Mouse (Mus musculus) forebrain, embryonic 13.5 days (tissue): ENCODE measurements around the gene Ppan. TPM values are rescaled to one million over a fixed set of nuclear protein-coding genes. Genes with fewer than 3 reads are reported as not detected.

Source experiments
- ATAC-seq: fragments of 200-750 bp; cut with Nextera tagmentation; 2 replicates; pipeline ENCODE4 v1.8.0; 2017
- H3K27ac ChIP-seq: fragments of 300-500 bp; sonication (generic); 2 replicates; pipeline ENCODE4 v1.5.1; 2015; ENCODE audit warnings: inconsistent platforms, mild to moderate bottlenecking, moderate library complexity
- H3K27me3 ChIP-seq: fragments of 300-500 bp; sonication (generic); 2 replicates; pipeline ENCODE4 v1.6.1; 2015; ENCODE audit warnings: mild to moderate bottlenecking, inconsistent platforms
- H3K36me3 ChIP-seq: fragments of 300-500 bp; sonication (generic); 2 replicates; pipeline ENCODE4 v1.6.1; 2015; ENCODE audit warnings: mild to moderate bottlenecking, inconsistent platforms; ENCODE audit not compliant: poor library complexity, severe bottlenecking
- H3K4me1 ChIP-seq: fragments of 300-500 bp; sonication (generic); 2 replicates; pipeline ENCODE4 v1.6.1; 2015; ENCODE audit warnings: inconsistent platforms
- H3K4me2 ChIP-seq: fragments of 300-500 bp; sonication (generic); 2 replicates; pipeline ENCODE4 v1.6.1; 2015; ENCODE audit warnings: inconsistent platforms, mild to moderate bottlenecking, moderate library complexity
- H3K4me3 ChIP-seq: fragments of 300-500 bp; sonication (generic); 2 replicates; pipeline ENCODE4 v1.5.1; 2015; ENCODE audit warnings: mild to moderate bottlenecking, inconsistent platforms
- H3K9ac ChIP-seq: fragments of 300-500 bp; sonication (generic); 2 replicates; pipeline ENCODE4 v1.6.1; 2015; ENCODE audit warnings: mild to moderate bottlenecking, inconsistent platforms
- H3K9me3 ChIP-seq: fragments of 300-500 bp; sonication (generic); replicated peaks from 2 replicates; pipeline ENCODE4 v1.6.1; 2016; ENCODE audit warnings: inconsistent platforms
- WGBS: fragments of 180-500 bp; shearing (Covaris S2); methylation state at CpG from one replicate; pipeline ENCODE4 v1.1.7; 2015; 5-methylcytosine and 5-hydroxymethylcytosine counted together
- polyA plus RNA-seq: library from polyadenylated mRNA; unstranded; fragments of >200 nt; fragmentation: Nextera tagmentation; extraction: Ambion mirVana; gene quantifications from 2 replicates; pipeline ENCODE4 v1.2.1, GENCODE M21; 2015

Gene Ppan
- polyA plus RNA-seq, 1 experiment from 2014 or later, result 57.7 TPM

DNA sequence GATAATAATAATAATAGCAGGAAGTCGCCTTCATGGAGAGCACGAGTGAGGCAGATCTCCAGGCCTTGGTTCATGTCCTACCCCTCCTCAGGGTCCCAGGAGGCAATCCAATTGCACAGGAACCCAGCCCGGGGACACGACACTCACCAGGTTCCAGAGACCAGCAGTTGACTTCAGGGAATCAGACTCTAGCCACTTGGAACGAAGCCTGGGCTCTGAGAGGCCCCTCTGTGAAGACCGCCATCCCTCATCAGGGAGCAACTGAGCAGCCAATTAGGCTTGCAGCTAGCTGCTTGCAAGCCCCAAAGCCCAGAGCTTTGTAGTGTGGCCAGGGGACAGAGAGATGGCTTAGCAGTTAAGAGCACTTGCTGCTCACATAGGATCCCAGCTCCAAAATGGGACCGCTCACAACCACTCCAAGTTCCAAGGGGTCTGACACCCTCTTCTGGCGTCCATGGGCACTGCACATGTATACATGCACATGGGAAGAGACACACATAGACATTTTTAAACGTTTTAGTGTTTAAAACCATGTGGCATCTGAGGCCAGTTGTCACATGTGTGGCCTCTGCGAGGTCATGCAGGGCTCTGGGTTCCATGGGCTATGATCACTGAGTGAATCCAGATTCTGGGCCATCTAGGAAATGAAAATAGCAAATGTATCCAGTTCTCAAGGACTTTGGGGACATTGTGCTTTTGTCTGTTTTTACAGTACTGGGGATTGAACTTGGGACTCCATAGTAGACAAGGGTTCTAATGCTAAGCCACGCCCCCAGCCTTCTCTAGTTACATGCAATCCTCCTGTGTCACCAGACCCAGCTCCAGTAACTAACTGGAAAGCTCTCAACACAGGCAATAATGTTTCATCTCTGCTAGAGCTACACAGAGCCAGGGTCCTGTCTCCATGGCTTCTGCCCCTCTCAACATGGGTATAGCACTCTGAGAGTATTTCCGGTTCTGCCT is 17.5 kb upstream of the Ppan start:
- Histone ChIP-seq H3K27ac (no peak overlapping the region), H3K9ac (no peak overlapping the region), H3K27me3 (peaks cover 59% of the 10 kb centered on the region), H3K36me3 (no peaks in the 10 kb centered on the region), H3K4me3 (no peak overlapping the region), H3K4me2 (no peak overlapping the region), H3K9me3 (no peaks in the 10 kb centered on the region), H3K4me1 (no peaks in the 10 kb centered on the region)
- WGBS, result 72% methylated on average over 12 of the region's 12 CpGs
- ATAC-seq, result no peak

- H3K27ac ChIP-seq, result no peak overlapping the region
- H3K9ac ChIP-seq, result no peak overlapping the region
- 93% methylated on average over 10 of the region's 10 CpGs for WGBS
- ATAC-seq, result no peak
- H3K4me2 ChIP-seq, result no peak overlapping the region
- H3K27me3 ChIP-seq, result peaks cover 37% of the 10 kb centered on the region
- no peaks in the 10 kb centered on the region for H3K36me3 ChIP-seq
- no peaks in the 10 kb centered on the region for H3K9me3 ChIP-seq
- H3K4me1 ChIP-seq, result peaks cover 4% of the 10 kb centered on the region; the same call in 1 of the 2 replicates
- no peak overlapping the region for H3K4me3 ChIP-seq
Measured at GRCm38 (mm10) chr9:20872991-20873390, 15.0 kb upstream of the Ppan start.

- Histone ChIP-seq H3K9me3 (no peaks in the 10 kb centered on the region), H3K36me3 (no peaks in the 10 kb centered on the region), H3K4me3 (no peak overlapping the region), H3K9ac (no peak overlapping the region), H3K27ac (no peak overlapping the region), H3K4me1 (peaks cover 4% of the 10 kb centered on the region; the same call in 1 of the 2 replicates), H3K4me2 (no peak overlapping the region), H3K27me3 (peaks cover 31% of the 10 kb centered on the region)
- 83% methylated on average over 12 of the region's 12 CpGs for WGBS
- ATAC-seq, result no peak
Measured at GRCm38 (mm10) chr9:20873521-20873920, 14.5 kb upstream of the Ppan start.

DNA sequence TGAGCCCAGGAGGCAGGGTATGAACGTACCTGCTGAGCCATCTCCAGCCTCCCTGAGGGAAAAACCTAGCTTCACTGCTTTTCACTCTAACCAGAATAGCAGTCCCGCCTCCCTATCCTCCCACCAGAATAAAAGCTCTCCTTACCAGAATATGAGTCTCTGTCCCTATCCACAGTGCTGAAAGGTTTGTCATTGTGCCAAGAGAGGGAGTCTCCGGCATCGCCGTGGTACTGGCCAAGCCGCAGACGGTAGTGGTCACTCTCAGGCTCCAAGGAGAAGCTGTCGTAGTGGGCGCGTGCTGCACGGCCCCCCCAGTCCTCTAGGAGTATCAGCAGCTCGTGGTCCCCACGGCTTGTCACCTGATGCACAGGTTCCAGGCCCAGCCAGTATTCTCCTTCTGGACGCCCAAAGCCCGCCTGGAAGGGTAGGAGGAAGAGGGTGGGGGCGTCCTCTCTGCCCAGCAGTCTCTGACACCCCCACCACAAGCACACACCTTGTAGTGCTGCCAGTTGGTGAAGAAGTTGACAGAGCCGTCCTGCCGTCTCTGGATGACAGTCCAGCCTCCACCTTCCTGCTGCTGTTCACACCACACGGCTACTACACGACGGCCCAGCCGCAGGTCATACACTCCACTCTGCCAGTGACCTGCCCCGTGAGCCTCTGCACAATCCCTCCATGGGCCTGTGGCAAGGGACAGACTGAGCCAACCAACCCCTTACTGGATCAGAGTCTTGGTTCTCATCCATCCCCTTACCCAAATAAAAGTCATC is 12.8 kb upstream of the Ppan start:
- Histone ChIP-seq H3K4me3 (no peak overlapping the region), H3K9ac (no peak overlapping the region; the same call in 1 of the 2 replicates), H3K4me1 (peaks cover 4% of the 10 kb centered on the region; the same call in 1 of the 2 replicates), H3K36me3 (no peaks in the 10 kb centered on the region), H3K9me3 (no peaks in the 10 kb centered on the region), H3K27me3 (peaks cover 15% of the 10 kb centered on the region), H3K27ac (no peak overlapping the region), H3K4me2 (no peak overlapping the region)
- 68% methylated on average over 23 of the region's 23 CpGs for WGBS
- no peak for ATAC-seq

- Histone ChIP-seq H3K4me3 (no peak overlapping the region), H3K36me3 (no peaks in the 10 kb centered on the region), H3K27me3 (0 out of 2 replicates have a peak, but pooled peaks cover 3% of the 10 kb centered on the region), H3K9ac (no peak overlapping the region), H3K4me1 (peaks cover 4% of the 10 kb centered on the region; the same call in 1 of the 2 replicates), H3K27ac (no peak overlapping the region), H3K9me3 (no peaks in the 10 kb centered on the region), H3K4me2 (no peak overlapping the region)
- no peak for ATAC-seq
- WGBS, result 81% methylated on average over 8 of the region's 9 CpGs
Measured at GRCm38 (mm10) chr9:20876318-20877117, 11.5 kb upstream of the Ppan start.

- H3K4me3 ChIP-seq, result peak overlapping the region; percentile 39
- H3K27me3 ChIP-seq, result 0 out of 2 replicates have a peak, but pooled peaks cover 3% of the 10 kb centered on the region
- H3K4me2 ChIP-seq, result peak overlapping the region; percentile 62
- ATAC-seq, result no peak; the same call in 1 of the 2 replicates
- H3K4me1 ChIP-seq, result peaks cover 4% of the 10 kb centered on the region; the same call in 1 of the 2 replicates
- WGBS, result 36% methylated on average over 14 of the region's 14 CpGs
- peak overlapping the region; percentile 59 for H3K9ac ChIP-seq
- no peaks in the 10 kb centered on the region for H3K36me3 ChIP-seq
- peak overlapping the region; percentile 91 for H3K27ac ChIP-seq
- H3K9me3 ChIP-seq, result no peaks in the 10 kb centered on the region
Measured at GRCm38 (mm10) chr9:20877118-20878040, 10.6 kb upstream of the Ppan start.

DNA sequence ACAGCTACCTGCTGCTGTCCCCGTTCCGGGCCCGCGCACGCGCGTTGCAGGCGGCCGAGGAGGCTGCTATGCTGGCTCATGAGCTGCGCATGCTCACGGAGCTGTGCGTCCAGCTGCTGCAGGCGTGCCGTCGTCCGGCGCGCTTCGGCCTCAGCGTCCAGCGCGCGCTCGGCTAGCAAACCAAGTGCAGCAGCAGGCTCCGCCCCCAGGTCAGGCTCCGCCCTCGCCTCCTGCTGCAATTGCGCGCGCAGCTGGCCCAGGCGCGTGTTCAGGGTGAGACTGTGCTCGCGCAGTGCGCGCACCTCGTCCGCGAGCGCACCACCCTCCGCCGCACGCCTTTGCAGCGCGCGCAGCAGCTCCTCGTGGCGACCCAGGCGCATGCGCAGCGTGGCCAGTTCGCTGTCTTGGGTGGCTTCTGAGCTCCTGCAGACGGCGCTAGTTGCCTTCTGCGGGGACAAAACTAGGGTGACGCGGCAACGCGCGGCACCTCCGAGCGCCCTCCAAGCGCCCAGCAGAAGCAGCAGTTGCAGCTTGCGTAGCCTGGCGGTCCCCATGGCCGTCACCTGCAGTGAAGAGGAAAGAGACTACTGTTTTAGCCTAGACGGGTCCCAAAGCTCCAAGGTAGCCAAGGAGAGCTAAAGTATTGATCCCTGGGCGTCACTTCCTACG is 9.8 kb upstream of the Ppan start:
- 0% methylated on average over 69 of the region's 69 CpGs for WGBS

DNA sequence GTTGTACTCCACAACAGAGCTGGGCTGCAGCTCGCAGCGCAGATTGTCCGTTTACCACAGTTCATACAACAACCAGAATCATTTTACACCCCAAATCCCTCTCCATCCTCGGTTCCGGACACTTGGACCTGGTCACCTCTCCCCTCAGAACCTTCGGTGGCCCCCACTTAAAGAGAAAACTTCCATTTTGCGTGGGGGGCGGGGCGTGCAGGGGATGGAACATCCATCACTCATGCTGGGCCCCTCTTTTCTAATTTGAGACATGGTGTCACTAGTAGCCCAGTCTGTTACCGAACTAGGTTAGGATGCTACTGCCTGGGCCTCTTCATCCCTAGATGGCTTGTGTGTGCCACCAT is 9.3 kb upstream of the Ppan start:
- no peaks in the 10 kb centered on the region for H3K36me3 ChIP-seq
- 20% methylated on average over 10 of the region's 10 CpGs for WGBS
- peak; percentile 5 for ATAC-seq
- peaks cover 4% of the 10 kb centered on the region; the same call in 1 of the 2 replicates for H3K4me1 ChIP-seq
- no peaks in the 10 kb centered on the region for H3K9me3 ChIP-seq
- H3K4me2 ChIP-seq, result peak overlapping the region; percentile 62
- H3K27ac ChIP-seq, result peak overlapping the region; percentile 91
- peak overlapping the region; percentile 39 for H3K4me3 ChIP-seq
- peak overlapping the region; percentile 67 for H3K9ac ChIP-seq
- no peaks in the 10 kb centered on the region for H3K27me3 ChIP-seq

More for the DNA sequence above, 9.8 kb upstream of the Ppan start:
- H3K9me3 ChIP-seq, result no peaks in the 10 kb centered on the region
- H3K4me1 ChIP-seq, result peaks cover 4% of the 10 kb centered on the region; the same call in 1 of the 2 replicates
- H3K27ac ChIP-seq, result peak overlapping the region; percentile 91
- ATAC-seq, result peak; percentile 94
- H3K4me2 ChIP-seq, result peak overlapping the region; percentile 62
- H3K27me3 ChIP-seq, result 0 out of 2 replicates have a peak, but pooled peaks cover under 1% of the 10 kb centered on the region
- peak overlapping the region; percentile 39 for H3K4me3 ChIP-seq
- H3K9ac ChIP-seq, result peak overlapping the region; percentile 67
- no peaks in the 10 kb centered on the region for H3K36me3 ChIP-seq

DNA sequence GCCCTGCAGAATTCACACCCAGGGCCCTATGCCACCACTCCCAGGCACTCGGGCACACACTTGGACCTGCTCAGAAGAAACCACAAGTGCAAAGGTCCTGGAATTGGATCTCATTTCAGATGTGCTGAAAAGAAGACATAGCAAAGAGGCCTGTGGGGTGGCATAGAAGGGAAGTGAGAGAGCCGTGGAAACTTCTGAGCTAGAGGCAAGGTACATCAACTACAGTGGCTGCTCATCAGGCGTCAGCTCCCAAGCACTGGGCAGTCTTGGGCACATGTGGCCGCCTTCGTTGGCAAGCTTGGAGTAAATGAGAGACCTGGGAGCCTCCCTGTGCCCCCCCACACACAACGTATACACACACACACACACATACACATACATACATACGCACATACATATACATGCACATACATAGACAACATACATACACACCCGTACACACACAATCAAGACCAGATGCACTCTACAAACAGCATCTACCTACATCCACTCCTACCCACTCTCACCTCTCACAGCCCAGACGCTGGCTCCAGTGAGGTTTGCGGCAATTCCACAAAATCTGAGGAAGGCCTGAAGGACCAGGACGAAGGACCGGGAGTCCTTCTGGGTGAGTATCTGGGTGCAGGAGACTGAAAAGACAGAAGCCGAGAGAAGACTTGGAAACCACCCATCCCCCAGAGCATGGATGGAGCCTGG is 8.7 kb upstream of the Ppan start, which contains the start of gene Angptl6:
TSS of gene Angptl6 (minus strand) at position 631 of the 696 bp plus-strand sequence.
- H3K4me3 ChIP-seq, result peak within 1 kb of the TSS; percentile 39
- no peaks in the 10 kb centered on the region for H3K9me3 ChIP-seq
- peaks cover 4% of the 10 kb centered on the region; the same call in 1 of the 2 replicates for H3K4me1 ChIP-seq
- peak within 1 kb of the TSS; percentile 67 for H3K9ac ChIP-seq
- no peak for ATAC-seq
- peak within 1 kb of the TSS; percentile 62 for H3K4me2 ChIP-seq
- 93% methylated on average over 13 of the region's 13 CpGs for WGBS
- H3K27me3 ChIP-seq, result no peaks in the 10 kb centered on the region
- H3K27ac ChIP-seq, result peak within 1 kb of the TSS; percentile 91
- H3K36me3 ChIP-seq, result no peaks in the 10 kb centered on the region

DNA sequence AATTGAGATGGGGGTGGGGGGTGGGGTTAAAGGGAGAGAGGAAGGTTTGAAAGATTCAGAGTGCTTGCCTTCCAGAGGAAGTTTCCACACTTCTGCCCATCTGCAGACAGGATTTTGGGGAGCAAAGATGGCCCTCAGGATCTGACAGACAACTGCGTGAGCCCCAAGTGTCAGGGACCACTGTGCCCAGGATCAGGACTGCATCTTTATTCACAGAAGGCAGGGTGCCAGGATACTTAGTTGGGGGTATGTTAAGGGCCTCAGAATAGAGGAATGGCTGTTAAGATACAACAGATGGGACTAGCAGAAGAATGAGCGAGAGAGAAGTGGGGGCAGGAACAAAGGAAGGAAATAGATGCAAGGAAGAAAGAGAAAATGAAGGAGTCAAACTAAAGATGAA is 1.4 kb upstream of the Ppan start:
- no peaks in the 10 kb centered on the region for H3K9me3 ChIP-seq
- H3K27me3 ChIP-seq, result no peaks in the 10 kb centered on the region
- peaks cover 17% of the 10 kb centered on the region for H3K4me1 ChIP-seq
- peaks cover 23% of the 10 kb centered on the region for H3K36me3 ChIP-seq
- no peak overlapping the region for H3K9ac ChIP-seq
- H3K4me2 ChIP-seq, result no peak overlapping the region
- H3K27ac ChIP-seq, result no peak overlapping the region
- WGBS, result 87% methylated on average over 2 of the region's 2 CpGs
- no peak for ATAC-seq
- no peak overlapping the region for H3K4me3 ChIP-seq
